Mouse (Mus musculus): ENCODE data around the gene D930020B18Rik.

GRCm38 (mm10) chr10:121727151-121727550, 85.8 kb downstream of the D930020B18Rik start:
- no peak for TF ChIP-seq GATA1 (IDR thresholded peaks at IDR 0.05; ENCODE audit: low read length)
- no peak for TF ChIP-seq TAL1 (IDR thresholded peaks at IDR 0.05; ENCODE audit: low read length)
